Mouse (Mus musculus) MEL-GATA-1-ER (cell line): ENCODE data around the gene Vmn1r50.
"Not testable (repeated sequence)": the region's sequence is repeated elsewhere in the genome, so short reads cannot be mapped to it uniquely, and the experiment has no call there.

ENCODE experiments used
- DNase-seq: peaks from one replicate; pipeline ENCODE4 v3.0.0-alpha.2; 2012; ENCODE audit warnings: low read depth; ENCODE audit errors: extremely low read depth

Vmn1r50 gene

DNA sequence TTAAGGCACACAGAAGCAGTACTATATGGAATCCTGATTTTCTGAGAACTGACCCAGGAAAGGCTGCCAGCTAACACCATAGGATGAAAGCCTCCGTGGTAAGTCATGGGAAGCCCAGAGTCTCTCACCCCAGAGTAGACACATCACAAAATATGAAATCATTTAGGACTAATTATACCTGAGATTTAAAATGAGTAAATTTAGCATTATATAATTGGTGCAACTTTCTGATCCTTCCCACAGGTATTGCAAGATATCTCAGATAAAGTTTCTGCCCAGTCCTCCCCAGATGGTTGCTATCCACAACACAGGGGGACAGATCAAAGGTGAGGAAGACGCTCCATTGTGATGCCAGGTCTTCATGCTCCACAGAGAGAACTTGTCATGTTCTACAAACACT is at the start of gene Vmn1r50:
Vmn1r50 (plus strand) TSS at position 301 of the 400 bp plus-strand sequence.
- no peak for DNase-seq

DNA sequence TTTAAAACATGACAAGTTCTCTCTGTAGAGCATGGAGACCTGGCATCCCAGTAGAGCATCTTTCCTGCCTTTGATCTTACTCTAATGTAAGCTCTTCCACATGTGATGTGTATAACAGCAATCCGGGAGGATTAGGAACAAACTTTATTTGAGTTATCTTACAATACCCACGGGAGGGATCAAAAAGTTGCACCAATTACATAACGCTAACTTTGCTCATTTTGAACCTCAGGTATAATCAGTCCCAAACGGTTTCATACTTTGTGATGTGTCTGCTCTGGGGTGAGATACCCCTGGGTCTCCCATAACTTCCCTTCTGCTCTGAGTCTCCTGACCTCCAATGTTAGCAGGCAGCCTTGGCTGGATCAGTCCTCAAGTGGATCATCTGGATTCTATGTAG is 22.8 kb upstream of the Vmn1r50 start, which contains the start of gene Vmn1r49:
Vmn1r49 (minus strand) TSS at position 101 of the 400 bp plus-strand sequence.
- DNase-seq = no peak

DNA sequence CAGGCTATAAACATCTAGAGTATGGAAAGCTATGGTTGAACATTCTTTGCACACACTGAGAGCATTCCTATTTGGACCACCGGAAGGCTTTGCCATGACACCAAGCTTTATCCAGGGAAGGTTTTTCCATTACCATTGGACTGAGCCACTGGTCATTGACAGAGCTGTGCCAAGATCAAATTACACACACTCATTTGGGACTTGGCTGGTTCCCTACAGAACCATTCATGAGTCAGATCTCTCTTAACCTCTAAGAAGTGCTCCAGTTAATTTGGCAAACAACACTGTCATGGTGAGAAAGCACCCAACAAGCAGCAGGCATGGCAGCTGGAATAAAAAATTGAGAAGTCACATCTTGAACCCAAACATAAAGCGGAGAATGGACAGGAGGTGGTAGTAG is 664 bp upstream of the Vmn1r50 start:
- DNase-seq = no peak

DNA sequence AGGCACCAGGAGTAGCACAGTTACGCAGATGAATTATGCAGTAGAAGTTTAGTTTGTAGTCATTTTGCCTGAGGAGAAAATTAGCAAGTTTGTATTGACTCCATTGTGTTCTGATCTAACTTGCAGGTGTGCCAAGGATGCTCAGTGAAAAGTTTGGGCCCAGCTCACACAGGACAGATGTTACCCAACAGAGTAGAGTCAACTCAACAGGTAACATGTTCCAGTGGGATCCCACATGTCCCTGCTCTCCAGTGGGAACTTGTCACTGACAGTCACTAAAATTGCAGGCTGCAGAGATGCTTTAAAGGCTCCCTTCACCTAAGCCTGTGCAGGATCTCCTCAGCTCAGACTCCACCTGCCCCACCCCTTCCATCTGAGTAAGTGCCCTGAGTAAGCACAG is 21.1 kb downstream of the Vmn1r50 start, which contains the start of gene Vmn1r51:
Vmn1r51 (plus strand) TSS at position 301 of the 400 bp plus-strand sequence.
- not testable (repeated sequence) for DNase-seq
